Mouse (Mus musculus): ENCODE results near the gene B230118H07Rik. TPM values are rescaled to one million over a fixed set of nuclear protein-coding genes. Genes with fewer than 3 reads are reported as not detected.

B230118H07Rik gene
- polyA plus RNA-seq, 1 experiment, result 3.3 TPM

GRCm38 (mm10) chr2:101597186-101597585 lies 52.1 kb downstream of the B230118H07Rik start:
- DNase-seq, result no peak
- Histone ChIP-seq H3K4me1 (ENCODE audit: control insufficient read depth, insufficient read depth, low read length) (0 out of 2 replicates have a peak, but pooled peaks cover 2% of the 10 kb centered on the region), H3K4me3 (replicated peaks; ENCODE audit: extremely low read depth, low read depth, low read length) (no peak overlapping the region)
- TF ChIP-seq CTCF (IDR thresholded peaks at IDR 0.05; ENCODE audit: insufficient read depth, low read length) (no peak), POLR2A (IDR thresholded peaks at IDR 0.05; ENCODE audit: borderline replicate concordance, extremely low read depth, low read depth, low read length) (no peak)

- Histone ChIP-seq H3K4me3 (replicated peaks; ENCODE audit: extremely low read depth, low read depth, low read length) (no peak overlapping the region), H3K4me1 (ENCODE audit: control insufficient read depth, insufficient read depth, low read length) (no peaks in the 10 kb centered on the region)
- WGBS, result 90% methylated on average over 5 of the region's 5 CpGs
- TF ChIP-seq POLR2A (IDR thresholded peaks at IDR 0.05; ENCODE audit: borderline replicate concordance, extremely low read depth, low read depth, low read length) (no peak), CTCF (IDR thresholded peaks at IDR 0.05; ENCODE audit: insufficient read depth, low read length) (no peak)
- DNase-seq, result no peak
Observed at GRCm38 (mm10) chr2:101594681-101595080, 54.7 kb downstream of the B230118H07Rik start.

GRCm38 (mm10) chr2:101592886-101593285 lies 56.4 kb downstream of the B230118H07Rik start:
- WGBS, result 67% methylated on average over 8 of the region's 8 CpGs
- no peak for DNase-seq
- Histone ChIP-seq H3K4me1 (ENCODE audit: control insufficient read depth, insufficient read depth, low read length) (no peaks in the 10 kb centered on the region), H3K4me3 (replicated peaks; ENCODE audit: extremely low read depth, low read depth, low read length) (no peak overlapping the region)
- TF ChIP-seq CTCF (IDR thresholded peaks at IDR 0.05; ENCODE audit: insufficient read depth, low read length) (no peak), POLR2A (IDR thresholded peaks at IDR 0.05; ENCODE audit: borderline replicate concordance, extremely low read depth, low read depth, low read length) (no peak)

GRCm38 (mm10) chr2:101592023-101592841 lies 57.1 kb downstream of the B230118H07Rik start:
- DNase-seq, result no peak

GRCm38 (mm10) chr2:101591356-101591755 lies 58.0 kb downstream of the B230118H07Rik start:
- TF ChIP-seq CTCF (IDR thresholded peaks at IDR 0.05; ENCODE audit: insufficient read depth, low read length), result no peak
- TF ChIP-seq POLR2A (IDR thresholded peaks at IDR 0.05; ENCODE audit: borderline replicate concordance, extremely low read depth, low read depth, low read length), result no peak
- Histone ChIP-seq H3K4me3 (replicated peaks; ENCODE audit: extremely low read depth, low read depth, low read length) (no peak overlapping the region), H3K4me1 (ENCODE audit: control insufficient read depth, insufficient read depth, low read length) (no peaks in the 10 kb centered on the region)
- no peak for DNase-seq
- WGBS, result 85% methylated on average over 8 of the region's 8 CpGs

More at GRCm38 (mm10) chr2:101592023-101592841, 57.1 kb downstream of the B230118H07Rik start:
- no peak for TF ChIP-seq CTCF (IDR thresholded peaks at IDR 0.05; ENCODE audit: insufficient read depth, low read length)
- no peak for TF ChIP-seq POLR2A (IDR thresholded peaks at IDR 0.05; ENCODE audit: borderline replicate concordance, extremely low read depth, low read depth, low read length)
- H3K4me3 ChIP-seq (replicated peaks; ENCODE audit: extremely low read depth, low read depth, low read length), result no peak overlapping the region
- no peaks in the 10 kb centered on the region for H3K4me1 ChIP-seq (ENCODE audit: control insufficient read depth, insufficient read depth, low read length)
- 58% methylated on average over 10 of the region's 10 CpGs for WGBS

- WGBS, result 77% methylated on average over 3 of the region's 3 CpGs
- TF ChIP-seq POLR2A (IDR thresholded peaks at IDR 0.05; ENCODE audit: borderline replicate concordance, extremely low read depth, low read depth, low read length) (no peak), CTCF (IDR thresholded peaks at IDR 0.05; ENCODE audit: insufficient read depth, low read length) (no peak)
- no peaks in the 10 kb centered on the region for H3K4me1 ChIP-seq (ENCODE audit: control insufficient read depth, insufficient read depth, low read length)
- no peak for DNase-seq
- no peak overlapping the region for H3K4me3 ChIP-seq (replicated peaks; ENCODE audit: extremely low read depth, low read depth, low read length)
Observed at GRCm38 (mm10) chr2:101581418-101581817, 67.9 kb downstream of the B230118H07Rik start.

GRCm38 (mm10) chr2:101580977-101581376 lies 68.4 kb downstream of the B230118H07Rik start:
- TF ChIP-seq CTCF (IDR thresholded peaks at IDR 0.05; ENCODE audit: insufficient read depth, low read length), result no peak
- no peak for TF ChIP-seq POLR2A (IDR thresholded peaks at IDR 0.05; ENCODE audit: borderline replicate concordance, extremely low read depth, low read depth, low read length)
- WGBS, result 70% methylated on average over 3 of the region's 3 CpGs
- H3K4me1 ChIP-seq (ENCODE audit: control insufficient read depth, insufficient read depth, low read length), result no peaks in the 10 kb centered on the region
- no peak overlapping the region for H3K4me3 ChIP-seq (replicated peaks; ENCODE audit: extremely low read depth, low read depth, low read length)
- no peak for DNase-seq

- 52% methylated on average over 1 of the region's 1 CpGs for WGBS
- Histone ChIP-seq H3K4me1 (ENCODE audit: control insufficient read depth, insufficient read depth, low read length) (no peaks in the 10 kb centered on the region), H3K4me3 (replicated peaks; ENCODE audit: extremely low read depth, low read depth, low read length) (no peak overlapping the region)
- no peak for DNase-seq
- TF ChIP-seq POLR2A (IDR thresholded peaks at IDR 0.05; ENCODE audit: borderline replicate concordance, extremely low read depth, low read depth, low read length) (no peak), CTCF (IDR thresholded peaks at IDR 0.05; ENCODE audit: insufficient read depth, low read length) (no peak)
Observed at GRCm38 (mm10) chr2:101580428-101580827, 68.9 kb downstream of the B230118H07Rik start.

- no peak overlapping the region for H3K4me3 ChIP-seq (replicated peaks; ENCODE audit: extremely low read depth, low read depth, low read length)
- DNase-seq, result no peak
- whole genome bisulfite sequencing, result 66% methylated on average over 2 of the region's 2 CpGs
Observed at GRCm38 (mm10) chr2:101580027-101580426, 69.3 kb downstream of the B230118H07Rik start.

GRCm38 (mm10) chr2:101577243-101577642 lies 72.1 kb downstream of the B230118H07Rik start:
- TF ChIP-seq POLR2A (IDR thresholded peaks at IDR 0.05; ENCODE audit: borderline replicate concordance, extremely low read depth, low read depth, low read length) (no peak), CTCF (IDR thresholded peaks at IDR 0.05; ENCODE audit: insufficient read depth, low read length) (no peak)
- 63% methylated on average over 4 of the region's 4 CpGs for WGBS
- no peak for DNase-seq
- Histone ChIP-seq H3K4me3 (replicated peaks; ENCODE audit: extremely low read depth, low read depth, low read length) (no peak overlapping the region), H3K4me1 (ENCODE audit: control insufficient read depth, insufficient read depth, low read length) (no peaks in the 10 kb centered on the region)

More at GRCm38 (mm10) chr2:101580027-101580426, 69.3 kb downstream of the B230118H07Rik start:
- TF ChIP-seq CTCF (IDR thresholded peaks at IDR 0.05; ENCODE audit: insufficient read depth, low read length), result no peak
- TF ChIP-seq POLR2A (IDR thresholded peaks at IDR 0.05; ENCODE audit: borderline replicate concordance, extremely low read depth, low read depth, low read length), result no peak
- no peaks in the 10 kb centered on the region for H3K4me1 ChIP-seq (ENCODE audit: control insufficient read depth, insufficient read depth, low read length)

Measured in lung, adult 2 months (tissue).